Mouse (Mus musculus): ENCODE results near the gene Hmcn2. TPM values are rescaled to one million over a fixed set of nuclear protein-coding genes. Genes with fewer than 3 reads are reported as not detected.

Gene Hmcn2
- 0.54 and 0.78 TPM in 2 replicates for polyA plus RNA-seq (2012)

DNA sequence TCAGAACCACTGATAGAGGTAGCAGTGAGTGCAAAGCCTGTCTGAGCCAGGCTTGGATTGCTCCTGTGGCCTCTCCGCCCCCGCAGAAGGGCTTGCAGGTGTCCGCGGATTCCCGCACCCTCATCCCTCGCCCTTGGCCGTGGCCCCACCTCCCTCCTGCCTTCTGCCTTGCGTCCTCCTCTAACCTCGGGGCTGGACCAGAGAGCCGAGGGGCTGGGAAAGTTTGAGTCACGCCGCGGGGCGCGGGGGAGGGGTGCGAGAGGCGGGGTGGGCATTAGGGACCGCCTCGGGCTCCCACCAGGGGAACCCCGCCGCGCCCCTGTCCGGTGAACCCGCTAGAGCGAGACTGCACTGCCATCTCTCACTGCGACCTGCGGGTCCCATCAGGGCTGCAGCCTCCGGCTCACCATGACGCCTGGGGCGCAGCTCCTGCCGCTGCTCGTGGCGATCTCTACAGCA is at the start of gene Hmcn2:
Gene Hmcn2 (plus strand): TSS at position 409 of the 459 bp plus-strand sequence.

GRCm38 (mm10) chr2:31469931-31470682 is 155.9 kb downstream of the Hmcn2 start, which contains the start of gene Ass1:
TSS of gene Ass1 (plus strand) at chr2:31470207.

Other genes with a start within 250 kb of the Hmcn2 start
- gene Fnbp1, start 172.4 kb upstream of the Hmcn2 start, polyA plus RNA-seq (2012): 71.8 and 112 TPM in 2 replicates
- 3.9 and 6.4 TPM in 2 replicates for gene Gpr107, start 162.1 kb upstream of the Hmcn2 start, polyA plus RNA-seq (2012)
- gene Ncs1, start 68.6 kb upstream of the Hmcn2 start, polyA plus RNA-seq (2012): 4.0 and 7.3 TPM in 2 replicates
- gene Ass1, start 155.8 kb downstream of the Hmcn2 start, polyA plus RNA-seq (2012): 32.7 and 36.5 TPM in 2 replicates

Measured in megakaryocyte-erythroid progenitor cell, adult 5 weeks (primary cell).